Mouse (Mus musculus) retina, postnatal 7 days (tissue): ENCODE data around the gene Unc5c.

Source experiments
- DNase-seq: peaks from one replicate; pipeline ENCODE4 v3.0.0-alpha.2; 2012; ENCODE audit warnings: low read depth, low spot score

Unc5c gene

GRCm38 (mm10) chr3:141811348-141811747 is 346.3 kb downstream of the Unc5c start:
- DNase-seq: no peak

GRCm38 (mm10) chr3:141814776-141815175 is 349.8 kb downstream of the Unc5c start:
- no peak for DNase-seq

GRCm38 (mm10) chr3:141818615-141819312 is 353.7 kb downstream of the Unc5c start:
- no peak for DNase-seq

GRCm38 (mm10) chr3:141819331-141819941 is 354.4 kb downstream of the Unc5c start:
- no peak for DNase-seq

- DNase-seq: no peak
Measured at GRCm38 (mm10) chr3:141828301-141828700, 363.3 kb downstream of the Unc5c start.

- DNase-seq: peak; percentile 43
Measured at GRCm38 (mm10) chr3:141831135-141831534, 366.1 kb downstream of the Unc5c start.

- peak; percentile 47 for DNase-seq
Measured at GRCm38 (mm10) chr3:141838864-141839263, 373.8 kb downstream of the Unc5c start.

- no peak for DNase-seq
Measured at GRCm38 (mm10) chr3:141849206-141849605, 384.2 kb downstream of the Unc5c start.

- no peak for DNase-seq
Measured at GRCm38 (mm10) chr3:141850141-141850540, 385.1 kb downstream of the Unc5c start.

- DNase-seq: no peak
Measured at GRCm38 (mm10) chr3:141854339-141854738, 389.3 kb downstream of the Unc5c start.

GRCm38 (mm10) chr3:141857123-141857522 is 392.1 kb downstream of the Unc5c start:
- no peak for DNase-seq

GRCm38 (mm10) chr3:141862816-141863461 is 397.9 kb downstream of the Unc5c start:
- peak; percentile 28 for DNase-seq

GRCm38 (mm10) chr3:141871805-141872204 is 406.8 kb downstream of the Unc5c start:
- no peak for DNase-seq

GRCm38 (mm10) chr3:141872337-141873042 is 407.5 kb downstream of the Unc5c start:
- DNase-seq: no peak

- DNase-seq: no peak
Measured at GRCm38 (mm10) chr3:141882496-141882895, 417.5 kb downstream of the Unc5c start.

- no peak for DNase-seq
Measured at GRCm38 (mm10) chr3:141884190-141884589, 419.2 kb downstream of the Unc5c start.
